Mouse (Mus musculus) lung, postnatal 0 days (tissue): ENCODE data around the gene Mylpf.

ENCODE experiments used
- CTCF ChIP-seq: IDR thresholded peaks from 2 replicates; pipeline ENCODE4 v1.5.1; 2016; ENCODE audit warnings: antibody characterized with exemption, mild to moderate bottlenecking
- EP300 ChIP-seq: IDR thresholded peaks from 2 replicates; pipeline ENCODE4 v1.6.1; 2016; ENCODE audit warnings: antibody characterized with exemption, mild to moderate bottlenecking, control low read depth

DNA sequence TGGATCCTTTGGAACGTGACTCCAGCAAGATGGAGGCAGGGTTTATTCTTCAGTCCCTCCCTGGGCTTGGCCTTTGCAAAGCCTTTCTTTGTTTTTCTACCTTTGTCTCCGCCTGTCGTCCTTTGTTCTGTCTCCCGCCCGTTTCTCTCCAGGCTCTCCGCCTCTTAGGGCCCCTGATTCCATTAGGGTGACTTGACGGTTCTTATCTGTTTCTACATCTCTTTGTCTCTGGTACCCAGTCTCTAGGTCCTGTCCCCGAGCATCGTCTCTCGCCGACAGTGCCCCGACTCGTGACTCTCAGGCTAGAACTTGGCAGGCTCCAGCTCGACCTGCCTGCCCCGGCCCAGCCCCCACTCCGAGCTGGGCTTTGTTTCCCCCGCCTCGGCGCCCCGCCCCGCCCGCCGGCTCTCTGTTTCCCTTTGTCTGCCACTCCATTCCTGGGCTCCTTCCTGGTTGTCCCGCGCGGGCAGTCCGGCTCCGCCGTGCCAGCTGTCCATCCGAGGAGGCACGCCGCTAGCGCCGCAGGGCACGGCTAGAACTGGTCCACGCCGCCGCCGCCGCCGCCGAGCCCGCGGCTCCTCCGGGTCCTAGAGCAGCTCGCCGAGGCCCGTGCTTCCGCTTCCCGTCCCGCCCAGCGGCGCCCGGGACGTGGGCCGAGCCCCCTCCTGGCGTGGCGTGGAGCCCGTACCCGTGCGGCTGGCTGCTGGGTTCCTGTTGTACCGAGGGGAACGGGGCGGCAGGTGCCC lies 24.1 kb downstream of the Mylpf start, which contains the start of the genes Zfp553 and Sept1:
- TF ChIP-seq CTCF (0 out of 2 replicates have a peak, but pooled peaks have one; percentile 2), EP300 (no peak)
